Mouse (Mus musculus) heart, embryonic 12.5 days (tissue): ENCODE results near the gene H2al1m. TPM values are rescaled to one million over a fixed set of nuclear protein-coding genes. Genes with fewer than 3 reads are reported as not detected.
"Not testable (repeated sequence)": the region's sequence is repeated elsewhere in the genome, so short reads cannot be mapped to it uniquely, and the experiment has no call there.

Experiments used
- ATAC-seq: fragments of 200-750 bp; cut with Nextera tagmentation; 2 replicates; pipeline ENCODE4 v1.8.0; 2017; ENCODE audit warnings: moderate TSS enrichment, moderate library complexity; ENCODE audit not compliant: insufficient number of reproducible peaks, low FRiP score
- H3K27ac ChIP-seq: fragments of 300-500 bp; sonication (generic); 2 replicates; pipeline ENCODE4 v1.5.1; 2016; ENCODE audit warnings: mild to moderate bottlenecking, moderate library complexity; ENCODE audit not compliant: poor library complexity, severe bottlenecking
- H3K27me3 ChIP-seq: fragments of 300-500 bp; sonication (generic); replicated peaks from 2 replicates; pipeline ENCODE4 v1.6.1; 2016; ENCODE audit warnings: mild to moderate bottlenecking, moderate library complexity
- H3K36me3 ChIP-seq: fragments of 300-500 bp; sonication (generic); 2 replicates; pipeline ENCODE4 v1.6.1; 2016; ENCODE audit warnings: mild to moderate bottlenecking, moderate library complexity
- H3K4me1 ChIP-seq: fragments of 300-500 bp; sonication (generic); replicated peaks from 2 replicates; pipeline ENCODE4 v1.6.1; 2016; ENCODE audit warnings: mild to moderate bottlenecking
- H3K4me2 ChIP-seq: fragments of 300-500 bp; sonication (generic); 2 replicates; pipeline ENCODE4 v1.6.1; 2016; ENCODE audit warnings: mild to moderate bottlenecking, moderate library complexity
- H3K4me3 ChIP-seq: fragments of 300-500 bp; sonication (generic); 2 replicates; pipeline ENCODE4 v1.5.1; 2016; ENCODE audit warnings: mild to moderate bottlenecking
- H3K9ac ChIP-seq: fragments of 300-500 bp; sonication (generic); 2 replicates; pipeline ENCODE4 v1.6.1; 2016; ENCODE audit warnings: mild to moderate bottlenecking, moderate library complexity
- H3K9me3 ChIP-seq: fragments of 300-500 bp; sonication (generic); replicated peaks from 2 replicates; pipeline ENCODE4 v1.6.1; 2016; ENCODE audit warnings: mild to moderate bottlenecking, moderate library complexity
- WGBS: fragments of 180-500 bp; shearing (Covaris S2); methylation state at CpG from one replicate; pipeline ENCODE4 v1.1.7; 2016; 5-methylcytosine and 5-hydroxymethylcytosine counted together
- polyA plus RNA-seq: library from polyadenylated mRNA; unstranded; fragments of >200 nt; fragmentation: Nextera tagmentation; extraction: Ambion mirVana; gene quantifications from 2 replicates; pipeline ENCODE4 v1.2.1, GENCODE M21; 2016

The H2al1m gene
- polyA plus RNA-seq, 1 experiment from 2014 or later = 0.83 TPM

GRCm38 (mm10) chrX:9332366-9332962 lies 48.9 kb downstream of the H2al1m start:
- not testable (repeated sequence) for H3K9ac ChIP-seq, H3K4me1 ChIP-seq, H3K27ac ChIP-seq, H3K36me3 ChIP-seq, H3K9me3 ChIP-seq, H3K4me3 ChIP-seq, H3K4me2 ChIP-seq, H3K27me3 ChIP-seq, ATAC-seq
- 84% methylated on average over 12 of the region's 12 CpGs for WGBS

GRCm38 (mm10) chrX:9333035-9333434 lies 49.5 kb downstream of the H2al1m start:
- not testable (repeated sequence) for H3K36me3 ChIP-seq, H3K9me3 ChIP-seq, H3K27ac ChIP-seq, ATAC-seq, H3K4me3 ChIP-seq, H3K4me1 ChIP-seq, H3K27me3 ChIP-seq, H3K4me2 ChIP-seq, H3K9ac ChIP-seq
- WGBS = 54% methylated on average over 2 of the region's 2 CpGs

Other genes with a start within 250 kb of the H2al1m start
- gene Fthl17f, start 220.7 kb upstream of the H2al1m start, polyA plus RNA-seq = not detected in 2 replicates
- gene 4930402K13Rik, start 179.2 kb upstream of the H2al1m start, polyA plus RNA-seq = not detected in 2 replicates
- gene Lancl3, start 83.9 kb upstream of the H2al1m start, polyA plus RNA-seq = 0.88 and 1.1 TPM in 2 replicates
- gene Gm14862, start 26.9 kb upstream of the H2al1m start, polyA plus RNA-seq = 0.49 and 0.89 TPM in 2 replicates
- 9.5 and 10.6 TPM in 2 replicates for gene Xk, start 11.0 kb upstream of the H2al1m start, polyA plus RNA-seq
- not detected in 2 replicates for gene H2al1k, start 66.9 kb downstream of the H2al1m start, polyA plus RNA-seq
- gene Cybb, start 204.0 kb downstream of the H2al1m start, polyA plus RNA-seq = 1.0 and 1.3 TPM in 2 replicates